Mouse (Mus musculus) midbrain, embryonic 13.5 days (tissue): ENCODE data around the gene Olfr943. TPM values are rescaled to one million over a fixed set of nuclear protein-coding genes. Genes with fewer than 3 reads are reported as not detected.

Experiments used
- ATAC-seq: fragments of 200-750 bp; cut with Nextera tagmentation; 2 replicates; pipeline ENCODE4 v1.8.0; 2017; ENCODE audit warnings: mild to moderate bottlenecking, moderate TSS enrichment, moderate library complexity
- H3K27ac ChIP-seq: fragments of 300-500 bp; sonication (generic); 2 replicates; pipeline ENCODE4 v1.5.1; 2015; ENCODE audit warnings: inconsistent platforms, mild to moderate bottlenecking, moderate library complexity
- H3K27me3 ChIP-seq: fragments of 300-500 bp; sonication (generic); 2 replicates; pipeline ENCODE4 v1.6.1; 2015; ENCODE audit warnings: mild to moderate bottlenecking, inconsistent platforms
- H3K36me3 ChIP-seq: fragments of 300-500 bp; sonication (generic); 2 replicates; pipeline ENCODE4 v1.6.1; 2015; ENCODE audit warnings: mild to moderate bottlenecking, inconsistent platforms
- H3K4me1 ChIP-seq: fragments of 300-500 bp; sonication (generic); replicated peaks from 2 replicates; pipeline ENCODE4 v1.6.1; 2015; ENCODE audit warnings: inconsistent platforms
- H3K4me2 ChIP-seq: fragments of 300-500 bp; sonication (generic); replicated peaks from 2 replicates; pipeline ENCODE4 v1.6.1; 2015; ENCODE audit warnings: moderate library complexity, mild to moderate bottlenecking, inconsistent platforms
- H3K4me3 ChIP-seq: fragments of 300-500 bp; sonication (generic); replicated peaks from 2 replicates; pipeline ENCODE4 v1.5.1; 2015; ENCODE audit warnings: mild to moderate bottlenecking, inconsistent platforms
- H3K9ac ChIP-seq: fragments of 300-500 bp; sonication (generic); replicated peaks from 2 replicates; pipeline ENCODE4 v1.6.1; 2015; ENCODE audit warnings: mild to moderate bottlenecking, inconsistent platforms
- H3K9me3 ChIP-seq: fragments of 300-500 bp; sonication (generic); 2 replicates; pipeline ENCODE4 v1.6.1; 2016; ENCODE audit warnings: mild to moderate bottlenecking, inconsistent platforms
- WGBS: fragments of 180-500 bp; shearing (Covaris S2); methylation state at CpG from one replicate; pipeline ENCODE4 v1.1.7; 2015; 5-methylcytosine and 5-hydroxymethylcytosine counted together
- polyA plus RNA-seq: library from polyadenylated mRNA; unstranded; fragments of >200 nt; fragmentation: Nextera tagmentation; extraction: Ambion mirVana; gene quantifications from 2 replicates; pipeline ENCODE4 v1.2.1, GENCODE M21; 2015

Olfr943 gene
- polyA plus RNA-seq = not detected in 2 replicates

- no peak within 1 kb of the TSS for H3K4me2 ChIP-seq
- no peak within 1 kb of the TSS for H3K27ac ChIP-seq
- no peak within 1 kb of the TSS for H3K9ac ChIP-seq
- H3K4me1 ChIP-seq = no peaks in the 10 kb centered on the region
- WGBS = 91% methylated on average over 5 of the region's 5 CpGs
- H3K4me3 ChIP-seq = no peak within 1 kb of the TSS
- H3K27me3 ChIP-seq = no peaks in the 10 kb centered on the region
- H3K36me3 ChIP-seq = no peaks in the 10 kb centered on the region
- no peak for ATAC-seq
- 0 out of 2 replicates have a peak, but pooled peaks cover 2% of the 10 kb centered on the region for H3K9me3 ChIP-seq
These were observed at the start of gene Olfr943 for GRCm38 (mm10) chr9:39166004-39166403. Gene Olfr943, plus strand, starts transcription at chr9:39166304.

- no peak overlapping the region for H3K4me3 ChIP-seq
- H3K4me1 ChIP-seq = no peaks in the 10 kb centered on the region
- 70% methylated on average over 1 of the region's 1 CpGs for WGBS
- no peak overlapping the region for H3K27ac ChIP-seq
- no peak overlapping the region for H3K4me2 ChIP-seq
- no peak overlapping the region for H3K9ac ChIP-seq
- H3K9me3 ChIP-seq = no peaks in the 10 kb centered on the region
- H3K27me3 ChIP-seq = no peaks in the 10 kb centered on the region
- no peaks in the 10 kb centered on the region for H3K36me3 ChIP-seq
- ATAC-seq = no peak
These were observed 38.8 kb upstream of the Olfr943 start for GRCm38 (mm10) chr9:39127326-39127725.

GRCm38 (mm10) chr9:39127831-39128230 lies 38.3 kb upstream of the Olfr943 start, which contains the start of gene Olfr27:
Gene Olfr27, plus strand, starts transcription at chr9:39128131.
- H3K4me2 ChIP-seq = no peak within 1 kb of the TSS
- no peak within 1 kb of the TSS for H3K9ac ChIP-seq
- no peaks in the 10 kb centered on the region for H3K9me3 ChIP-seq
- H3K27ac ChIP-seq = no peak within 1 kb of the TSS
- no peak for ATAC-seq
- H3K27me3 ChIP-seq = no peaks in the 10 kb centered on the region
- no peak within 1 kb of the TSS for H3K4me3 ChIP-seq
- no peaks in the 10 kb centered on the region for H3K36me3 ChIP-seq
- no peaks in the 10 kb centered on the region for H3K4me1 ChIP-seq

- no peaks in the 10 kb centered on the region for H3K27me3 ChIP-seq
- no peaks in the 10 kb centered on the region for H3K9me3 ChIP-seq
- no peak overlapping the region for H3K4me3 ChIP-seq
- H3K27ac ChIP-seq = no peak overlapping the region
- no peak overlapping the region for H3K4me2 ChIP-seq
- WGBS = 74% methylated on average over 1 of the region's 1 CpGs
- no peaks in the 10 kb centered on the region for H3K36me3 ChIP-seq
- no peak for ATAC-seq
- no peak overlapping the region for H3K9ac ChIP-seq
- H3K4me1 ChIP-seq = no peaks in the 10 kb centered on the region
These were observed 13.7 kb upstream of the Olfr943 start for GRCm38 (mm10) chr9:39152401-39152800.

- no peak for ATAC-seq
- Histone ChIP-seq H3K27ac (no peak within 1 kb of the TSS), H3K9me3 (no peaks in the 10 kb centered on the region), H3K9ac (no peak within 1 kb of the TSS), H3K27me3 (no peaks in the 10 kb centered on the region), H3K36me3 (no peaks in the 10 kb centered on the region), H3K4me3 (no peak within 1 kb of the TSS), H3K4me2 (no peak within 1 kb of the TSS), H3K4me1 (no peaks in the 10 kb centered on the region)
These were observed 35.5 kb downstream of the Olfr943 start, which contains the start of gene Olfr944 for GRCm38 (mm10) chr9:39201620-39202019. Gene Olfr944, plus strand, starts transcription at chr9:39201920.

Other genes starting within 250 kb of the Olfr943 start
- not detected in 2 replicates for gene Olfr930, start 236.5 kb upstream of the Olfr943 start, polyA plus RNA-seq
- not detected in 2 replicates for gene Olfr933, start 194.0 kb upstream of the Olfr943 start, polyA plus RNA-seq
- not detected in 2 replicates for gene Olfr934, start 178.0 kb upstream of the Olfr943 start, polyA plus RNA-seq
- not detected in 2 replicates for gene Olfr935, start 166.6 kb upstream of the Olfr943 start, polyA plus RNA-seq
- not detected in 2 replicates for gene Olfr146, start 142.9 kb upstream of the Olfr943 start, polyA plus RNA-seq
- gene Olfr937, start 101.4 kb upstream of the Olfr943 start, polyA plus RNA-seq = not detected in 2 replicates
- gene Olfr938, start 87.4 kb upstream of the Olfr943 start, polyA plus RNA-seq = not detected in 2 replicates
- gene Olfr27, start 38.2 kb upstream of the Olfr943 start, polyA plus RNA-seq = not detected in 2 replicates
- not detected in 2 replicates for gene Olfr944, start 35.6 kb downstream of the Olfr943 start, polyA plus RNA-seq
- gene Olfr1537, start 83.7 kb downstream of the Olfr943 start, polyA plus RNA-seq = not detected in 2 replicates
- gene Olfr945, start 110.5 kb downstream of the Olfr943 start, polyA plus RNA-seq = not detected in 2 replicates
- gene Olfr948, start 159.7 kb downstream of the Olfr943 start, polyA plus RNA-seq = not detected in 2 replicates
- gene Olfr951, start 221.1 kb downstream of the Olfr943 start, polyA plus RNA-seq = not detected in 2 replicates